Mouse (Mus musculus) large intestine, adult 2 months (tissue): ENCODE measurements around the gene Llcfc1. TPM values are rescaled to one million over a fixed set of nuclear protein-coding genes. Genes with fewer than 3 reads are reported as not detected.

ENCODE experiments used
- DNase-seq: peaks from one replicate; pipeline ENCODE4 v3.0.0-alpha.2; 2012; ENCODE audit warnings: low read depth, low spot score
- WGBS: fragments of 180-500 bp; shearing (Covaris S2); methylation state at CpG from one replicate; pipeline ENCODE4 v1.1.7; 2018; 5-methylcytosine and 5-hydroxymethylcytosine counted together
- polyA plus RNA-seq: library from polyadenylated mRNA; depleted of rRNA; stranded (reverse); fragments of >200 nt; gene quantifications from 2 replicates; pipeline ENCODE4 v1.2.3, GENCODE M21; 2012; rRNA removed

The Llcfc1 gene
- polyA plus RNA-seq, 1 experiment: not detected

- WGBS: 49% methylated on average over 1 of the region's 1 CpGs
- DNase-seq: no peak
Measured at GRCm38 (mm10) chr6:41701245-41701644, 17.0 kb downstream of the Llcfc1 start.

- 71% methylated on average over 2 of the region's 2 CpGs for WGBS
Measured at GRCm38 (mm10) chr6:41702928-41703327, 18.7 kb downstream of the Llcfc1 start.

GRCm38 (mm10) chr6:41704123-41704522 is 19.9 kb downstream of the Llcfc1 start, which contains the start of gene Kel:
Gene Kel (minus strand): TSS chr6:41704339.
- WGBS: 14% methylated on average over 1 of the region's 1 CpGs

More at GRCm38 (mm10) chr6:41702928-41703327, 18.7 kb downstream of the Llcfc1 start:
- DNase-seq: no peak

GRCm38 (mm10) chr6:41706275-41706674 is 22.0 kb downstream of the Llcfc1 start:
- no peak for DNase-seq
- 85% methylated on average over 7 of the region's 7 CpGs for WGBS

More at GRCm38 (mm10) chr6:41704123-41704522, 19.9 kb downstream of the Llcfc1 start, which contains the start of gene Kel:
- no peak for DNase-seq

GRCm38 (mm10) chr6:41710281-41710680 is 26.1 kb downstream of the Llcfc1 start:
- no peak for DNase-seq
- 85% methylated on average over 1 of the region's 1 CpGs for WGBS

GRCm38 (mm10) chr6:41721430-41721829 is 37.2 kb downstream of the Llcfc1 start:
- no peak for DNase-seq
- WGBS: 81% methylated on average over 2 of the region's 2 CpGs

- no peak for DNase-seq
- WGBS: 67% methylated on average over 1 of the region's 1 CpGs
Measured at GRCm38 (mm10) chr6:41727989-41728609, 43.9 kb downstream of the Llcfc1 start.

- no peak for DNase-seq
Measured at GRCm38 (mm10) chr6:41734719-41735470, 50.7 kb downstream of the Llcfc1 start.

More at GRCm38 (mm10) chr6:41734719-41735470, 50.7 kb downstream of the Llcfc1 start:
- WGBS: 83% methylated on average over 5 of the region's 5 CpGs

Other genes with a start within 250 kb of the Llcfc1 start
- gene Gm10334, start 238.3 kb upstream of the Llcfc1 start, polyA plus RNA-seq: not detected in 2 replicates
- not detected in 2 replicates for gene Prss1, start 225.5 kb upstream of the Llcfc1 start, polyA plus RNA-seq
- 1.3 and 1.9 TPM in 2 replicates for gene Prss2, start 162.6 kb upstream of the Llcfc1 start, polyA plus RNA-seq
- 1.5 and 2.7 TPM in 2 replicates for gene Ephb6, start 78.9 kb upstream of the Llcfc1 start, polyA plus RNA-seq
- 0.06 TPM in 1 of 2 replicates, not detected in the other for gene Trpv6, start 48.0 kb upstream of the Llcfc1 start, polyA plus RNA-seq
- gene Trpv5, start 3.7 kb upstream of the Llcfc1 start, polyA plus RNA-seq: not detected in 2 replicates
- gene Kel, start 19.9 kb downstream of the Llcfc1 start, polyA plus RNA-seq: not detected in 2 replicates
- not detected in 2 replicates for gene Olfr459, start 90.7 kb downstream of the Llcfc1 start, polyA plus RNA-seq
- gene Pip, start 163.1 kb downstream of the Llcfc1 start, polyA plus RNA-seq: not detected in 2 replicates
- not detected in 2 replicates for gene Sval2, start 168.6 kb downstream of the Llcfc1 start, polyA plus RNA-seq